Mouse (Mus musculus): Measurements from ENCODE around the gene Pld4. TPM values are rescaled to one million over a fixed set of nuclear protein-coding genes. Genes with fewer than 3 reads are reported as not detected.
"Not testable (repeated sequence)": the region's sequence is repeated elsewhere in the genome, so short reads cannot be mapped to it uniquely, and the experiment has no call there.

Gene Pld4
- total RNA-seq, 2 experiments from 2014 or later: 3.5 to 3.9 TPM

GRCm38 (mm10) chr12:112801864-112802846 is 41.7 kb downstream of the Pld4 start, which contains the start of gene Ahnak2:
Ahnak2 (minus strand) TSS chr12:112802657.
- DNase-seq: peak; percentile 45

DNA sequence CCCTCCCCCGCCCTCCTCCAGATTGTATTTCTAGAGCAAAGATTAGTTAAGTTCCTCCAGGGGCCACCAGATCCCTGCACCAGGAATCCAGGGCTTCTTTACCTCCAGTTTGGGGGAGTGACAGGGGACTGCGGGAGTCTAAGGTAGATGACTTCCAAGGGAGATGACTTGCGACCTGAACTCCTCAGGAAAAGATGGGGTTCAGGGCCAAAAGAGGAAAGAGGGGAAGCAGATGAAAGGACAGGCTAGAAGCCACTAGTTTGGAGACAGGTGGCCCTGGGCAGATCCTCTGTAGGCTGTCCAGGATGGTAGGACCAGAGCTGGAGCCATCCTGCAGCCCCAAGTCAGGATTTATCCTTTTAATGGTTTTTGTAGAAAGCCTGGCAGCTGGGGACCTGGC is 42.5 kb downstream of the Pld4 start:
- DNase-seq: no peak

GRCm38 (mm10) chr12:112804046-112804445 is 43.6 kb downstream of the Pld4 start:
- DNase-seq: no peak

DNA sequence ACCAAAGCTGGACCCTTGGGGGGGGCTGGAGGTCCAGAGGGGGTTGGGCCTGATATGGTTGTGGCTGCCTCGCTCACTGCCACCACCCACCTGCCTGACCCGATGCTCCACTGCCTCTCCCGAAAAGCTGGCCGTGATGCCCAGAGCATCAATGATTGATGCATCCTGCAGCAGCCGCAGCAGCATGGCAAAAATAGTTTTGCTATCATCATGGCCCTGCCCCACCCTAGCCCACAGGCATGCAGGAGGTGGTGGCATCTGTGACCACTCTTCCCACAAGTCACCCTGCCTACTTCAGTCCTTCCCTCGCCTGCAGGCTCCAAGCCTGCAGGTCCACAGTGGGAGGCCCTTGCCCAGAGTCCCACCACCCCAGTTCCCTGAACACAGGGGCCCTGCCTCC is 45.6 kb downstream of the Pld4 start:
- DNase-seq: no peak

- no peak for DNase-seq
Observed at GRCm38 (mm10) chr12:112807796-112808195, 47.3 kb downstream of the Pld4 start.

DNA sequence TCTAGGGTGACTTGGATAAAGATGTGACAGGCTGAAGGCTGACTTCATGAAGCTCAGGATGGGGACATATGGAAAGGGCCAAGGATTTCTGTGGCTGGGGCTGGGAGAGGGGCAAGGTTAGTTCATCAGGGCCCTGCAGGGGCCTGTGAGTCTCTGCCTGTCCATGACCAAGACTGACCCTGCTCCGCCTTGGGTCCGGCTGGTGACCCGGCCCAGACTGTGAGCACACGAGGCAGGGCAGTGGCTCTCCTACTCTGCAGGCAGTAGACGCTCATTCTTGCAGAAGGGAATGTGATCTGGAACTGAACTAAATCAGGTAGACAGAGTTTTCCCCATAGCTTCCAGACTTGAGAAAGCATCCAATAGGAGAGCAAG is 47.7 kb downstream of the Pld4 start:
- DNase-seq: no peak

- peak; percentile 88 for DNase-seq
Observed at GRCm38 (mm10) chr12:112808587-112809364, 48.3 kb downstream of the Pld4 start, which contains the start of gene Clba1. Clba1 (plus strand) TSS chr12:112808937.

DNA sequence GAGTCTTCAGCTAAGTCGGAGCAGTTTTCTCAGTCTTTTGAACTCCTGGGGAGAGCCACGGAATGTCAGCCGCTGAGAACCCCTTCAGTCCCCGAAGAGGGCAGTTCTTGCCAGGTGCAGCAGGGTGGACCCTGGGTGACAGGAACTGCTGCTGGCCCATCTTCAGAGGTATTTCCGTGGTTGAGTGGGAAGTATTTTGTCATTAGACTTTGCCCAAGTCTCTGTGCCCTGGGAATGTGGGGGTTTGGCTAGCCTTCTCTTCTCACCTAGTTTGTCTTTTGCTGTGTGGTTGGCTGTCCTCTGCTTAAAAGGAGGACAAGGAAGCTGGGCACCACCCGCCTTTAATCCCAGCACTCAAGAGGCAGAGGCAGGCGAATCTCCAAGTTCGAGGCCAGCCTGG is 49.2 kb downstream of the Pld4 start:
- no peak for DNase-seq

DNA sequence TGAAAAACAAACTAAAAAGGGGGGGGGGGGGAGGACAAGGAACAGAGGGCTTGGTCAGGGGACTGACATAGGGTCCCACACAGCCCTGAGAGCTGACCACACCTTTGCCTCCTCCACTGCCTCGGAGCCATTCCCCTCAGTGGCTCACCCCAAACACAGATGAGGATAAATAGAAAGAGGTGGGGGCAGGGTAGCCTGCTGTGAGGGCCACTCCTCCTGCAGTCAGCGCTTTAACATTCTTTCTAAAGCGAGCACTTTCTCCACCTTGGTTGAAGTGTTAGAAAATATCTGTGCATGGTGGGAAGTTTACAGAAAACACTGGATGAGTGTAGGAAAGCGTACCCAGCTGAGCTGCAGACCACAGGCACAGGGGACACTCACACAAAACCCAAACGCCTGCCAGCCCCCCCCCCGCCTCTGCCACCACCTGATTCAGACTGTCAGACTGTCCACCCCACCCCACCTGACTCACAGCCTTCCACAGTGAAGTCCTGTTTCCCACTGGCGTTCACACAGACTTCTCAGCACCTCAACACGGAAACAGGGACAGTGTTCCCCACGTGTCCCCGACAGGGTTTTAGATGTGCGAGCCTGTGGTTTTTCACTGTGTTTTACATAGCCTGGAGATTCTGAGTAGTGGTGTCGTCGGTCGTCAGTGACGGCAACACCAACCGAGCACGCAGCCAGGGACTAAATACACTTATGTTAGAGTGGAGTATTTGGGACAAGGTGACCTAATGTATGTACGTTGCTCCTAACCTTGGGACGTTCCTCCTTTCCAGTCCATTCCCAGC is 49.8 kb downstream of the Pld4 start:
- DNase-seq: no peak

DNA sequence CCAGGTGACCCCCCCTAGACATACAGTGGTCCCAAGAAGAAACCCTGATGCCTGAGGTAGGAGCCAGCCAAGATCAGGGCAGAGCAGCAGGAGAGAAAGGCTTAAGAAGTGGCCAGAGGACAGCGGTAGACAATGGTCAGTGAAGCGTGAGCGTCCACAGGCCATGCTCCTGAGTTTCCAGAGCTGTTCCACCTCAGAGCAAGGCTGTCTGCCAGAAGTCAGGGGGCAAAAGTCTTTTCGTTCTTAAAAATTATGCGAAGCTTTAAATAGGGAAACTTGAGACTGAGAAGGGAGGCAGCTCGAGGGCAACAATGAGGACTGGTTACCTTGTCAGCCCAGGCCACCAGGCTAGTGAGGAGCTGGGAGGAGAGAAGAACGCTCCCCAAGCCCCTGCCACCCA is 52.9 kb downstream of the Pld4 start:
- no peak for DNase-seq

GRCm38 (mm10) chr12:112814682-112815470 is 54.4 kb downstream of the Pld4 start:
- DNase-seq: no peak

- no peak for DNase-seq
Observed at GRCm38 (mm10) chr12:112816294-112816693, 55.8 kb downstream of the Pld4 start.

DNA sequence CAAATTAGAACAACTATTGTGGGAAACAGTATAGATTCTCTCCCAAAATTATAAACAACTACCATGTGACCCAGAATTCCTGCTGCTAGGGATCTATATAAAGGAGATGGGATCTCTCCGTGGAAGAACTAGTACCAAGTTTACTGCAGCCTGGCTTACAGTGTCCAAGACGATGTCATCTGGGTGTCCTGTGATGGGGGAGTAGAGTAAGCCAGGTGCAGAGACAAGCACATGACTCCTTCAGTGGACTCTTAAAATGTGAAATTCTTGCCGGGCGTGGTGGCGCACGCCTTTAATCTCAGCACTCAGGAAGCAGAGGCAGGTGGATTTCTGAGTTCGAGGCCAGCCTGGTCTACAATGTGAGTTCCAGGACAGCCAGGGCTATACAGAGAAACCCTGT is 56.4 kb downstream of the Pld4 start:
- not testable (repeated sequence) for DNase-seq

Small RNA genes within 50 kb of the gene (microRNA-seq; reads per million reads assigned to microRNA genes)
- gene Mir6940 (ENCODE audit: borderline replicate concordance in 2 of 2): 0 reads per million in 2 experiments

Other genes with a start within 250 kb of the Pld4 start
- gene Tmem179, start 243.9 kb upstream of the Pld4 start, total RNA-seq (2021): under 1 TPM in 1 of 2 experiments, not detected in 1; 0.18 TPM
- gene Inf2, start 171.9 kb upstream of the Pld4 start, total RNA-seq (2021): 10 to 100 TPM; 10.3 to 10.9 TPM
- 100 to 1,000 TPM; 887 to 928 TPM for gene Adssl1, start 140.6 kb upstream of the Pld4 start, total RNA-seq (2021)
- gene Siva1, start 116.0 kb upstream of the Pld4 start, total RNA-seq (2021): 10 to 100 TPM; 13.4 to 16.1 TPM
- gene Akt1, start 85.8 kb upstream of the Pld4 start, total RNA-seq (2021): 10 to 100 TPM; 63.5 to 69.7 TPM
- gene Zbtb42, start 81.8 kb upstream of the Pld4 start, total RNA-seq (2021): 1 to 10 TPM; 1.2 to 1.9 TPM
- 1 to 10 TPM; 8.8 to 9.1 TPM for gene Cep170b, start 40.2 kb upstream of the Pld4 start, total RNA-seq (2021)
- 10 to 100 TPM in 1 of 2 experiments, 1 to 10 TPM in 1; 4.9 to 11.8 TPM for gene Ahnak2, start 42.0 kb downstream of the Pld4 start, total RNA-seq (2021)
- gene Clba1, start 48.3 kb downstream of the Pld4 start, total RNA-seq (2021): under 1 TPM; 0.46 to 0.96 TPM
- gene Cdca4, start 68.8 kb downstream of the Pld4 start, total RNA-seq (2021): 1 to 10 TPM; 3.4 to 3.5 TPM
- gene Gpr132, start 107.6 kb downstream of the Pld4 start, total RNA-seq (2021): under 1 TPM in 1 of 2 experiments, not detected in 1; 0.11 TPM
- 10 to 100 TPM; 20.4 to 21.8 TPM for gene Jag2, start 169.1 kb downstream of the Pld4 start, total RNA-seq (2021)
- 1 to 10 TPM; 8.7 to 9.1 TPM for gene Nudt14, start 181.5 kb downstream of the Pld4 start, total RNA-seq (2021)
- gene Btbd6, start 215.8 kb downstream of the Pld4 start, total RNA-seq (2021): 10 to 100 TPM; 12.6 to 13.1 TPM
- 10 to 100 TPM; 19.3 to 19.4 TPM for gene Brf1, start 240.0 kb downstream of the Pld4 start, total RNA-seq (2021)

All from gastrocnemius, postnatal 25 days (tissue).